Mouse (Mus musculus) midbrain, embryonic 11.5 days (tissue): ENCODE measurements around the gene Cfap97. TPM values are rescaled to one million over a fixed set of nuclear protein-coding genes. Genes with fewer than 3 reads are reported as not detected.

Experiments used
- ATAC-seq: fragments of 200-750 bp; cut with Nextera tagmentation; 2 replicates; pipeline ENCODE4 v1.8.0; 2017; ENCODE audit warnings: moderate TSS enrichment, moderate library complexity; ENCODE audit not compliant: low FRiP score
- DNase-seq: peaks from one replicate; pipeline ENCODE4 v3.0.0; 2015; ENCODE audit warnings: low spot score; ENCODE audit errors: missing footprints
- H3K27ac ChIP-seq: fragments of 300-500 bp; sonication (generic); 2 replicates; pipeline ENCODE4 v1.5.1; 2014; ENCODE audit warnings: low read depth, low read length
- H3K27me3 ChIP-seq: fragments of 300-500 bp; sonication (generic); 2 replicates; pipeline ENCODE4 v1.6.1; 2014; ENCODE audit warnings: mild to moderate bottlenecking, low read length, moderate library complexity, mixed read lengths; ENCODE audit not compliant: control insufficient read depth, insufficient read depth
- H3K36me3 ChIP-seq: fragments of 300-500 bp; sonication (generic); 2 replicates; pipeline ENCODE4 v1.6.1; 2014; ENCODE audit warnings: mild to moderate bottlenecking, low read length, moderate library complexity, mixed read lengths; ENCODE audit not compliant: control insufficient read depth, insufficient read depth
- H3K4me1 ChIP-seq: fragments of 300-500 bp; sonication (generic); 2 replicates; pipeline ENCODE4 v1.6.1; 2014; ENCODE audit warnings: low read length; ENCODE audit not compliant: control insufficient read depth, insufficient read depth
- H3K4me2 ChIP-seq: fragments of 300-500 bp; sonication (generic); 2 replicates; pipeline ENCODE4 v1.6.1; 2014; ENCODE audit warnings: mild to moderate bottlenecking, moderate library complexity
- H3K4me3 ChIP-seq: fragments of 300-500 bp; sonication (generic); 2 replicates; pipeline ENCODE4 v1.5.1; 2014; ENCODE audit warnings: low read depth, low read length
- H3K9ac ChIP-seq: fragments of 300-500 bp; sonication (generic); 2 replicates; pipeline ENCODE4 v1.6.1; 2014; ENCODE audit warnings: low read length
- H3K9me3 ChIP-seq: fragments of 300-500 bp; sonication (generic); 2 replicates; pipeline ENCODE4 v1.6.1; 2016; ENCODE audit warnings: low read length; ENCODE audit not compliant: control insufficient read depth
- WGBS: fragments of 180-500 bp; shearing (Covaris S2); extraction: QIAGEN DNeasy Blood & Tissue Kit; methylation state at CpG from one replicate; pipeline ENCODE4 v1.1.7; 2014; 5-methylcytosine and 5-hydroxymethylcytosine counted together
- polyA plus RNA-seq: library from polyadenylated mRNA; unstranded; fragments of >200 nt; fragmentation: Nextera tagmentation; extraction: Ambion mirVana; gene quantifications from 2 replicates; pipeline ENCODE4 v1.2.1, GENCODE M21; 2014

Cfap97 gene
- polyA plus RNA-seq, 1 experiment from 2014 or later = 21.8 TPM

- WGBS = 91% methylated on average over 8 of the region's 8 CpGs
- no peak for ATAC-seq
These were observed 41.5 kb downstream of the Cfap97 start for GRCm38 (mm10) chr8:46193100-46193499.

DNA sequence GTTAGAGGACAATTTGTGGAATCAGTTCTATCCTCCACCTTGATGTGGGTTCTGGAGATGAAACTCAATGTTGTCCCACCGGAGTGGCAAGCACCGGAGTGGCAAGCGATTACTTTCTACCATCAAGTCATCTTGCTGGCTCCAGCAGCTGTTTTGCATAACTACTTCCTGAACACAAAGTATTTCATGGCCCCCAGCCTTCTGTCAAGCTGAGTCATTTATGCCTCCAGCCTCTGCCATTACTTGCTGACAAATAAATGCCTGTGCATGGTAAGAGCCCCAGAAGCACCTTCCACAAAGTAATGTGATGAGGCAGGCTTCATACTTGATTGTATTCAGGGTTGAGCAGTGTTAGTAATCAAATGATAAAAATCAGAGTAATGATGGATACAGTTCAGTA lies 45.3 kb downstream of the Cfap97 start:
- Histone ChIP-seq H3K36me3 (no peaks in the 10 kb centered on the region), H3K4me3 (no peak overlapping the region), H3K27me3 (no peaks in the 10 kb centered on the region), H3K9me3 (no peaks in the 10 kb centered on the region), H3K4me2 (no peak overlapping the region), H3K27ac (no peak overlapping the region), H3K4me1 (no peaks in the 10 kb centered on the region), H3K9ac (no peak overlapping the region)
- 94% methylated on average over 3 of the region's 3 CpGs for WGBS
- ATAC-seq (no peak), DNase-seq (no peak)

More at GRCm38 (mm10) chr8:46193100-46193499, 41.5 kb downstream of the Cfap97 start:
- H3K4me3 ChIP-seq = no peak overlapping the region
- DNase-seq = no peak
- H3K27me3 ChIP-seq = no peaks in the 10 kb centered on the region
- no peaks in the 10 kb centered on the region for H3K36me3 ChIP-seq
- no peaks in the 10 kb centered on the region for H3K4me1 ChIP-seq
- no peaks in the 10 kb centered on the region for H3K9me3 ChIP-seq
- H3K9ac ChIP-seq = no peak overlapping the region
- H3K27ac ChIP-seq = no peak overlapping the region
- H3K4me2 ChIP-seq = no peak overlapping the region

DNA sequence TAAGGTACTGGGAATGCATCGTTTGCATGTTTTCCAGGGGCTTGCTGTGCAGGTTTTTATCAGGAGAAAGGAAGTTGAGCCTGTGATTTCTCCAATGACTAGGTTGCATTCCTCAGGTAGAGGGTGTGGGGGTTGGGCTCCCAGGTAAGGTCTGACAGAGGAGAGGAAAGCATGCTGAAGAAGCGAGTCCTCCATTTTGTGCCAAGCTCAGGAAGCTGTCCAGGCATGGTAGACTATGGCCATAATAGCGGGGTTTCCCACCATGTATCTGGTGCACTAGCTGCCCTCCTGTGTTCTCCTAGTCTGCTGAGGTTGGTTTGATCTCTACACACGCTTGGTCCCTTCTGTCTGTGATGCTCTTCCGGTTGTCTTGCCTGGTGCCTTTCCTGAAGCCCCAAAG lies 46.1 kb downstream of the Cfap97 start:
- no peak overlapping the region for H3K4me2 ChIP-seq
- H3K4me1 ChIP-seq = no peaks in the 10 kb centered on the region
- no peak overlapping the region for H3K4me3 ChIP-seq
- DNase-seq (no peak), ATAC-seq (no peak)
- H3K27ac ChIP-seq = no peak overlapping the region
- H3K27me3 ChIP-seq = no peaks in the 10 kb centered on the region
- H3K9me3 ChIP-seq = no peaks in the 10 kb centered on the region
- no peak overlapping the region for H3K9ac ChIP-seq
- H3K36me3 ChIP-seq = no peaks in the 10 kb centered on the region
- WGBS = 91% methylated on average over 5 of the region's 5 CpGs

- H3K36me3 ChIP-seq = peaks cover 15% of the 10 kb centered on the region
- H3K9ac ChIP-seq = no peak overlapping the region
- 82% methylated on average over 6 of the region's 6 CpGs for WGBS
- no peaks in the 10 kb centered on the region for H3K4me1 ChIP-seq
- ATAC-seq (no peak), DNase-seq (no peak)
- H3K4me3 ChIP-seq = no peak overlapping the region
- no peak overlapping the region for H3K27ac ChIP-seq
- no peaks in the 10 kb centered on the region for H3K9me3 ChIP-seq
- no peak overlapping the region for H3K4me2 ChIP-seq
- no peaks in the 10 kb centered on the region for H3K27me3 ChIP-seq
These were observed 50.8 kb downstream of the Cfap97 start for GRCm38 (mm10) chr8:46202350-46202749.

- no peak for ATAC-seq
- no peak overlapping the region for H3K4me3 ChIP-seq
- peaks cover 20% of the 10 kb centered on the region for H3K36me3 ChIP-seq
- H3K4me2 ChIP-seq = no peak overlapping the region
- no peaks in the 10 kb centered on the region for H3K9me3 ChIP-seq
- no peak for DNase-seq
- 94% methylated on average over 3 of the region's 3 CpGs for WGBS
- no peak overlapping the region for H3K9ac ChIP-seq
- H3K27ac ChIP-seq = no peak overlapping the region
- H3K27me3 ChIP-seq = no peaks in the 10 kb centered on the region
- peaks cover 9% of the 10 kb centered on the region for H3K4me1 ChIP-seq
These were observed 52.7 kb downstream of the Cfap97 start for GRCm38 (mm10) chr8:46204301-46204700.

- Histone ChIP-seq H3K4me2 (no peak overlapping the region), H3K9ac (no peak overlapping the region), H3K9me3 (no peaks in the 10 kb centered on the region), H3K36me3 (peaks cover 20% of the 10 kb centered on the region), H3K27me3 (no peaks in the 10 kb centered on the region), H3K4me1 (peaks cover 17% of the 10 kb centered on the region), H3K4me3 (no peak overlapping the region), H3K27ac (no peak overlapping the region)
- no peak for ATAC-seq
- DNase-seq = no peak
- 84% methylated on average over 9 of the region's 9 CpGs for WGBS
These were observed 53.5 kb downstream of the Cfap97 start for GRCm38 (mm10) chr8:46204974-46205640.

- Histone ChIP-seq H3K4me1 (peaks cover 17% of the 10 kb centered on the region), H3K9ac (no peak overlapping the region), H3K27ac (no peak overlapping the region), H3K9me3 (no peaks in the 10 kb centered on the region), H3K4me3 (no peak overlapping the region), H3K4me2 (no peak overlapping the region), H3K27me3 (no peaks in the 10 kb centered on the region), H3K36me3 (peaks cover 20% of the 10 kb centered on the region)
- DNase-seq (no peak), ATAC-seq (no peak)
- WGBS = 94% methylated on average over 6 of the region's 6 CpGs
These were observed 54.5 kb downstream of the Cfap97 start for GRCm38 (mm10) chr8:46206107-46206506.

DNA sequence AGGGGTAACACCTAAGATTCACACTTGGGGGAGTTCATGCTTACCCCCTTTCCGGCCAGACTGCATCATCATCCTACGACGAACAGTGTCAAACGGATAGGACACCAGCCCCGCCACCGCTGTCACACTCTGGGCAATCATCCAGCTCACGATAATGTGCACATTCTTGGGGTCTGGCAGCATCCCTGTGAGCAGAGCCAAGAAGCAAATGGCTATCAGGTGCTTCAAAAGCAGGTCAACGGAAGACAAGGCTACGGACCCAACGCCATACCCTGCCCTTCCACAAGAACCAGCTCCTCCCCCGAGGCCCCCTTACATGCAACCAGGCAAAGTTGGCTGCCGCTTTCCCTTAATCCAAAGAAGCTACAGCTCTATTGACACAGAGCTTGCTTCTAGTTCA lies 56.8 kb downstream of the Cfap97 start:
- Histone ChIP-seq H3K36me3 (peaks cover 20% of the 10 kb centered on the region), H3K9ac (no peak overlapping the region), H3K27ac (no peak overlapping the region), H3K27me3 (no peaks in the 10 kb centered on the region), H3K4me1 (peaks cover 22% of the 10 kb centered on the region), H3K9me3 (no peaks in the 10 kb centered on the region), H3K4me3 (no peak overlapping the region), H3K4me2 (no peak overlapping the region; the same call in 1 of the 2 replicates)
- DNase-seq (no peak), ATAC-seq (no peak)
- WGBS = 90% methylated on average over 12 of the region's 12 CpGs

- Histone ChIP-seq H3K4me1 (peaks cover 22% of the 10 kb centered on the region), H3K9me3 (no peaks in the 10 kb centered on the region), H3K27ac (no peak overlapping the region), H3K4me3 (0 out of 2 replicates have a peak overlapping the region, but pooled peaks have one; percentile 81), H3K27me3 (no peaks in the 10 kb centered on the region), H3K4me2 (peak overlapping the region; percentile 85), H3K9ac (peak overlapping the region; percentile 18; the same call in 1 of the 2 replicates), H3K36me3 (peaks cover 20% of the 10 kb centered on the region)
- WGBS = 83% methylated on average over 15 of the region's 15 CpGs
- no peak for ATAC-seq
- no peak for DNase-seq
These were observed 57.5 kb downstream of the Cfap97 start for GRCm38 (mm10) chr8:46209057-46209456.
